Mouse (Mus musculus) E14TG2a.4 (cell line): ENCODE measurements around the gene Bpnt1.

ENCODE experiments used
- H3K27me3 ChIP-seq: 2 replicates; pipeline ENCODE4 v1.6.1; 2014; ENCODE audit warnings: low read length, control low read depth; ENCODE audit not compliant: insufficient read depth
- H3K36me3 ChIP-seq: 2 replicates; pipeline ENCODE4 v1.6.1; 2014; ENCODE audit warnings: low read length, control low read depth; ENCODE audit not compliant: insufficient read depth
- H3K4me1 ChIP-seq: replicated peaks from 2 replicates; pipeline ENCODE4 v1.6.1; 2014; ENCODE audit warnings: low read depth, low read length, control low read depth
- H3K4me3 ChIP-seq: replicated peaks from 2 replicates; pipeline ENCODE4 v1.5.1; 2014; ENCODE audit warnings: mild to moderate bottlenecking, low read length
- H3K9me3 ChIP-seq: 2 replicates; pipeline ENCODE4 v1.6.1; 2014; ENCODE audit warnings: low read length, control low read depth
- CTCF ChIP-seq: conservative IDR thresholded peaks from 2 replicates; pipeline ENCODE4 v1.5.1; 2014; ENCODE audit warnings: low read length
- NANOG ChIP-seq: IDR thresholded peaks from 2 replicates; pipeline ENCODE4 v1.6.1; 2014; ENCODE audit warnings: borderline replicate concordance, low read length, mixed read lengths
- POU5F1 ChIP-seq: IDR thresholded peaks from 2 replicates; pipeline ENCODE4 v1.6.1; 2014; ENCODE audit warnings: low read length, borderline replicate concordance

The Bpnt1 gene

DNA sequence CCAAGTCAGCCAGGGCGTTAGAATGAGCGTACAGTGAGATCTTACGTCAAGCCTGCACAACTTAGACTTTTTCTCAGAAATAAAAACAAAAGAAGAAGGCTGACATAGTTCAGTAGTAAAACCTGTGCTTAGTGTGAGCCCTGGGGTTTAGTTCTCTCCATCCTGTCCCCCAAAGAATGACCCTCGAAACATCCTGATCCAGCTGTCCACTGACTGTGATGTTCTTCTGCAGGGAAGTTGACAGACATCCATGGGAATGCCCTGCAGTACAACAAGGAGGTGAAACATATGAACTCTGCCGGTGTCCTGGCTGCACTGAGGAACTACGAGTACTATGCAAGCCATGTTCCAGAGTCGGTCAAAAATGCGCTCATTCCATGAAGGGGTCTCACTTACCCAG is 24.3 kb downstream of the Bpnt1 start:
- no peaks in the 10 kb centered on the region for H3K27me3 ChIP-seq
- H3K4me1 ChIP-seq = 0 out of 2 replicates have a peak, but pooled peaks cover 5% of the 10 kb centered on the region
- H3K4me3 ChIP-seq = no peak overlapping the region
- H3K36me3 ChIP-seq = peaks cover 70% of the 10 kb centered on the region
- TF ChIP-seq CTCF (no peak), POU5F1 (no peak), NANOG (no peak)
- no peaks in the 10 kb centered on the region for H3K9me3 ChIP-seq

DNA sequence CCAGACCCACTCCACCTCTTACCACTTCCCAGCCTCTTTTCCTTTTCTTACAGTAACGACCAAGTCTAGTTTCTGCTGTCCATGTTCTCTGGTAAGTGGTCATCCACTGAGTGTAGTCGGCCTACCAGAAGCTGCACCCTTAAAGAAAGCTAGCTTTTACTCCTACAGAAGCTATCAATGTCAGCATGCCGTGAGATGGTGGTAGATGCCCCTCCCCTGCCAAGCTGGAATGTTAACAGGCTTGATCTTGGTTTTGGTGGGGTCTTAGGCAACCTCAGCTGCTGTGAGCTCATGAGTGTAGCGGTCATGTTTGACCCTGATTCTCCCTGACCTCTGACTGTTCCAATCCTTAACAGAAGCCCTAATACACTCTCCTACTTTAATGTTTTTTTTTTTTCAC is 26.3 kb downstream of the Bpnt1 start:
- Histone ChIP-seq H3K4me1 (peaks cover 5% of the 10 kb centered on the region; the same call in 1 of the 2 replicates), H3K27me3 (no peaks in the 10 kb centered on the region), H3K4me3 (no peak overlapping the region), H3K9me3 (no peaks in the 10 kb centered on the region), H3K36me3 (peaks cover 50% of the 10 kb centered on the region)
- TF ChIP-seq CTCF (no peak), NANOG (no peak), POU5F1 (no peak)

DNA sequence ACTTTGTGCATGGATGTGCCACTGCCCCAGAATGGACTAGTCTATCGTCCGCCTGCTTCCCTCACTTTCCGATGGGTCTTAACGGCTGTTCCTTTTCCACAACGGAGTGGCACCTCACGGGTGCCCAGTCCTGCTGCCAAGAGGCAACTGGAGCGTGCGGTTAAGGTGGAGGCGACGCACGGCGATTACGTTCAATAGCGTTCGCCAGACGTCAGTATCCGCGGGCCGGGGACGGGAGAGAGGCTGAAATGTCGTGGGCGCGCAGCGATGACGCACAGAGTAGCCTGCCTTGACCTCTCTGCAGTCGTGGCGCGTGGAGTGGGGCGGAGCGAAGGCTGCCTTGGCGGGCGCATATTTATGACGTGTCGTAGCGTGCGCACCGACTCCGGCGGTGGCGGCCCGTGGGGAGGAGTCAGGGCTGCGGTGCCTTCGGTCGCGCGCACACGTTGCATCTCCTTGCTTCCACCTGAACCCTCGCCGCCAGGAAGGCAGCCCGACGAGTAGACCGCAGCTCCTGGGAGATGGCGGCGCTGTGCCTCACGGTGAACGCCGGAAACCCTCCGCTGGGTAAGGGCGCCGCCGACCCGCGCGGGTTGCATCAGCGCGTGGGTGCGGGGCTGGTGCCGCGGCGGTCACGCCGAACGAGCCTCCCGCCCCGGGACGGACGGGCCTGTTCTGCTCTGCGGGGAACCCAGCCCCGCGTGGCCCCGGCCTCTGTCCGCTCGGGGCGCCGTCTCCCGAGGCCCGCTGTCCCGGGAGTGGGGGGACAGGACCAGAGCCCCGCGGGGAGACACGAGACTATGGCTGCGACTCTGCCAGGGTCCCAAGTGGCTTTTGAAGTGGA is 30.9 kb downstream of the Bpnt1 start, which contains the start of gene Eprs:
TSS of gene Eprs (plus strand) at position 368 of the 844 bp plus-strand sequence.
- Histone ChIP-seq H3K9me3 (no peaks in the 10 kb centered on the region), H3K36me3 (peaks cover 30% of the 10 kb centered on the region), H3K27me3 (no peaks in the 10 kb centered on the region), H3K4me3 (peak within 1 kb of the TSS; percentile 97), H3K4me1 (peaks cover 38% of the 10 kb centered on the region)
- no peak for TF ChIP-seq NANOG
- TF ChIP-seq POU5F1 = no peak
- TF ChIP-seq CTCF = no peak

DNA sequence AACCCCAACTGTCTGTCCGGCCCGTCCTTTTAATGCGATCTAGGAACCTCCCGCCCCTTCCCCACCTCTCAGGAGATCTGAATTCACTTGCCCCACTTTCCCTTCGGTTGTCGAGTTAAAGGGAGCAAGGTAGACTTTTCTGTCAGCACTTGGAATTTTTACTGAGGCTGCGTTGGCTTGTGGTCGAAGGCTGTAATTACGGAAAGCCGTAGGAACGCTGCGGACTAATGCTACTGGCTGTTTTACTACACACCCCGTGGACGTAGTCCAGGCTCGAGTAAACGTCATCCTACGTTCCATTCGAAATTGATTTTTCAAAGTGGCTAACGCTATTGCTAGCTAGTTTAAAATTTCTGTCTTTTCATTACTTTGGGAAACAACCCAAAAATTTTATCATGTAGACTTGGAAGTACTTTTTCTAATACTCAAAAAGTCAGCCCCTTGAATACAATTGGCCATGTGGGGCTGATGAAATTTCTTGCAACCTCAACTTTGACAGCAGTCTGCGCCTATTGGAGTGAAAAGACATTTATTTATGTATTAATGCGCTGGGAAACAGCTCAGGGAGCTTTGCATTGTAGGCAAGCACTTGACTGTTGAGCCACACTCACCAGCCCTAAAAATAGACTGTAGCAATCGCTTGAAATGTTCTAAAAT is 31.7 kb downstream of the Bpnt1 start:
- H3K36me3 ChIP-seq = peaks cover 28% of the 10 kb centered on the region
- H3K4me3 ChIP-seq = peak overlapping the region; percentile 97
- TF ChIP-seq NANOG = no peak
- no peak for TF ChIP-seq POU5F1
- no peak for TF ChIP-seq CTCF
- H3K4me1 ChIP-seq = peaks cover 38% of the 10 kb centered on the region
- no peaks in the 10 kb centered on the region for H3K27me3 ChIP-seq
- H3K9me3 ChIP-seq = no peaks in the 10 kb centered on the region

DNA sequence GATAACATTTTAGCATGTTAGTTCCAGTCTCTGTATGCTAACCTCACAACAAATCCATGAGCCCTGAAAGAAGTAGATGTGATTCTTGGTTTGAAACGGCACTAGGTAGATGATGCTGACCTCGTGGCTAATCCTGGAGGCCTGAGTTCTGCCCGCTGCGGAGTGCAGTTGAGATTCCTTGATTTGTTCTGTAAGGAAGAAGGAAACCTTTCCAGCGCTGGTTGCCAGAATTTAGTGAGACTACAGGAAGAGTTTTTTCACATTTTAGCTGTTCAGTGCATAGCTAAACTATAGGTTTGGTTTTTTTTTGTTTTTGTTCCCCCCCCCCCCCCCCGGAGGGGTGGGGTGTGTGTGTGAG is 32.2 kb downstream of the Bpnt1 start:
- Histone ChIP-seq H3K4me1 (peaks cover 38% of the 10 kb centered on the region), H3K36me3 (peaks cover 28% of the 10 kb centered on the region), H3K4me3 (peak overlapping the region; percentile 97), H3K27me3 (no peaks in the 10 kb centered on the region), H3K9me3 (no peaks in the 10 kb centered on the region)
- TF ChIP-seq NANOG = no peak
- TF ChIP-seq POU5F1 = no peak
- no peak for TF ChIP-seq CTCF

DNA sequence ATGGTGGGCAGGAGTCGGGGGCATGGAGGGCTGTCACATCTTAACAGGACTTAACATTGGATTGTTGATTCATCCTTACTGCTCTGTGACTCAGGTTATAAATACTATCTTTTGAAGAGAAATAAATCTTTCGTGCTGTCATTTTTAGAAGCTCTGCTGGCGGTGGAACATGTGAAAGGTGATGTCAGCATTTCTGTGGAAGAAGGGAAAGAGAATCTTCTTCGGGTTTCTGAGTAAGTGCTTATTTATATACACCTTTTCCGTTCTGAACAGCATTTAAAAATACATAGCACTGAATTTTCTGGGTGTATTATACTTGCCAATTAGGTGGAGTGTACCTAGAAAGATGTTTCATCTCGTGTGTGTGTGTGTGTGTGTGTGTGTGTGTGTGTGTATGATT is 35.4 kb downstream of the Bpnt1 start:
- Histone ChIP-seq H3K4me1 (peaks cover 33% of the 10 kb centered on the region), H3K4me3 (no peak overlapping the region), H3K27me3 (no peaks in the 10 kb centered on the region), H3K36me3 (peaks cover 50% of the 10 kb centered on the region), H3K9me3 (no peaks in the 10 kb centered on the region)
- TF ChIP-seq CTCF = no peak
- no peak for TF ChIP-seq POU5F1
- no peak for TF ChIP-seq NANOG

DNA sequence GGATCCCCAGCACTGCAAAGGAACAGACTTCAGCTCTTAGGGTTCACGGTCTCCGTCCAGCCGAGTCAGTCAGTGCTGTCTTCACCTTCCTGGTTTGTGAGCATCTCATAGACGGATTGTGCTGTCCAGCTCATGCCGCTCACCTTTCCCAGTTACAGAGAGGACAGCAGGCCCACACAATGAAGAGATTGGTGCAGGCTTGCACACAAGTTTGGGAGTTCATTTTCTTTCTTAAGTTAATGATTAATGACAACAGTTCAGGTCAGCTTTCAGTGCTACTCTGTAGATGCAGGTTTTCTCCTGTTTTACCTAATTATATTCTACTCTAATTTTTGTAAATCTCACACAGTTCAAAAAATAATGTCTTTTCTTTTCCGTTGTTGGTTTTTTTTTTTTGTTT is 38.0 kb downstream of the Bpnt1 start:
- TF ChIP-seq CTCF = no peak
- TF ChIP-seq NANOG = no peak
- TF ChIP-seq POU5F1 = no peak
- Histone ChIP-seq H3K9me3 (no peaks in the 10 kb centered on the region), H3K36me3 (peaks cover 72% of the 10 kb centered on the region), H3K4me3 (no peak overlapping the region), H3K4me1 (peaks cover 20% of the 10 kb centered on the region), H3K27me3 (no peaks in the 10 kb centered on the region)

DNA sequence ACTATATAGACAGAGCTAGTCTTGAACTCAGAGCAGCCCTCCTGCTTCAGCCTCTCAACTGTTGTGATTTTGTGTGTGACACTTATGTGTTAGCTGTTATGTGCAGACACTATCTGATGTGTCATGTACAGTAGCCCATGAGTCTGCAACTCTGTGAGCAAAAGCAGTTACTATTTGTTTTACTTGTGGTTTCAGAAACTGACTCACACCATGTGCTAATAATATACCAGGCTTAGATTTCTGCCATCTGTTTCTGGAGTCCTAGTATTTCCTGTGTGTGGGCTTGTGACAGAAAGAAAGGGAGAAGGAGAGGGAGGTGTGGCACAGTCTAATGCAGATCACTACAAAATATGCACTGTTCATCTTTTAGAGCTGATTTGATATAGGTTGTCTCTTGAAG is 44.4 kb downstream of the Bpnt1 start:
- Histone ChIP-seq H3K9me3 (no peaks in the 10 kb centered on the region), H3K4me1 (no peaks in the 10 kb centered on the region; the same call in 1 of the 2 replicates), H3K36me3 (peaks cover 98% of the 10 kb centered on the region), H3K27me3 (no peaks in the 10 kb centered on the region), H3K4me3 (no peak overlapping the region)
- TF ChIP-seq NANOG (no peak), CTCF (no peak), POU5F1 (no peak)
